Mouse (Mus musculus) G1E (cell line): ENCODE measurements around the gene Ovol3.

ENCODE experiments used
- CTCF ChIP-seq: IDR thresholded peaks from 2 replicates; pipeline ENCODE4 v1.5.1; 2012; ENCODE audit warnings: low read depth, low read length, inconsistent platforms, mixed read lengths
- GATA1 ChIP-seq: IDR thresholded peaks from 2 replicates; pipeline ENCODE4 v1.6.1; 2012; ENCODE audit warnings: borderline replicate concordance, low read length, inconsistent platforms, mixed read lengths
- GATA2 ChIP-seq: IDR thresholded peaks from 2 replicates; pipeline ENCODE4 v1.6.1; 2012; ENCODE audit warnings: low read depth, low read length, inconsistent platforms, borderline replicate concordance
- TAL1 ChIP-seq: conservative IDR thresholded peaks from 2 replicates; pipeline ENCODE4 v1.6.1; 2012; ENCODE audit warnings: low read depth, low read length, inconsistent platforms, mixed read lengths

DNA sequence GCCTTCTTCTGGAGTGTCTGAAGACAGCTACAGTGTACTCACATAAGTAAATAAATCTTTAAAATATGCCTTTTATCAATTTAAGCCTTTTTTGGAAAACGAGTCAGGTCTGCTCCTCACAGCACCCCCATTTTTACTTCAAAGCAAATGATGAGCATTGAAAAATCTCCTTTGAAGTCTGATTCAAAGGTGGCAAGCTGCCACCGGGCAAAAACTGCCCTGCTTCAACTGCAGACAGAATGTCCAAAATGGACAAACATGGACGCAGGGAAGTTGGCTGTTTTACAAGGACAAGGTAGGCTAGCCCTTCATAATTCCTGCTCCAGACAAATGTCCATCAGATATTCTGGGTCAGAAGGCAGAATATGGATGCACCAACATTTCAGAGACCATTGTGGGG, 14.1 kb downstream of the Ovol3 start:
- TF ChIP-seq CTCF (no peak), GATA1 (no peak), GATA2 (no peak), TAL1 (no peak)
